Mouse (Mus musculus): ENCODE data around the gene Srebf2. TPM values are rescaled to one million over a fixed set of nuclear protein-coding genes. Genes with fewer than 3 reads are reported as not detected.

Srebf2 gene
- polyA plus RNA-seq, 1 experiment from 2014 or later, result 96.9 TPM

- no peak for ATAC-seq
- Histone ChIP-seq H3K9me3 (replicated peaks) (no peaks in the 10 kb centered on the region), H3K27ac (peak overlapping the region; percentile 96; the same call in 1 of the 2 replicates), H3K36me3 (peaks cover 38% of the 10 kb centered on the region), H3K4me1 (peaks cover 67% of the 10 kb centered on the region), H3K27me3 (replicated peaks) (no peaks in the 10 kb centered on the region), H3K4me3 (no peak overlapping the region), H3K9ac (no peak overlapping the region), H3K4me2 (no peak overlapping the region)
- WGBS (ENCODE audit: insufficient replicate concordance), result 85% methylated on average over 23 of the region's 23 CpGs
These were observed 20.5 kb downstream of the Srebf2 start for GRCm38 (mm10) chr15:82167201-82168168.

GRCm38 (mm10) chr15:82169671-82170070 lies 22.7 kb downstream of the Srebf2 start:
- peaks cover 45% of the 10 kb centered on the region for H3K4me1 ChIP-seq
- H3K4me3 ChIP-seq, result no peak overlapping the region
- no peak overlapping the region for H3K9ac ChIP-seq
- H3K9me3 ChIP-seq (replicated peaks), result no peaks in the 10 kb centered on the region
- WGBS (ENCODE audit: insufficient replicate concordance), result 87% methylated on average over 5 of the region's 5 CpGs
- no peak for ATAC-seq
- H3K4me2 ChIP-seq, result no peak overlapping the region
- no peak overlapping the region for H3K27ac ChIP-seq
- H3K27me3 ChIP-seq (replicated peaks), result no peaks in the 10 kb centered on the region
- H3K36me3 ChIP-seq, result peaks cover 59% of the 10 kb centered on the region

- Histone ChIP-seq H3K4me1 (peaks cover 35% of the 10 kb centered on the region), H3K27ac (no peak overlapping the region), H3K4me3 (no peak overlapping the region), H3K4me2 (no peak overlapping the region), H3K36me3 (peaks cover 69% of the 10 kb centered on the region), H3K9me3 (replicated peaks) (no peaks in the 10 kb centered on the region), H3K27me3 (replicated peaks) (no peaks in the 10 kb centered on the region), H3K9ac (no peak overlapping the region)
- ATAC-seq, result no peak
- WGBS (ENCODE audit: insufficient replicate concordance), result 91% methylated on average over 36 of the region's 36 CpGs
These were observed 23.7 kb downstream of the Srebf2 start for GRCm38 (mm10) chr15:82170437-82171377.

- WGBS (ENCODE audit: insufficient replicate concordance), result 90% methylated on average over 8 of the region's 8 CpGs
- Histone ChIP-seq H3K36me3 (peaks cover 82% of the 10 kb centered on the region), H3K9ac (no peak overlapping the region), H3K4me1 (peaks cover 15% of the 10 kb centered on the region), H3K27ac (0 out of 2 replicates have a peak overlapping the region, but pooled peaks have one; percentile 1), H3K4me3 (no peak overlapping the region), H3K9me3 (replicated peaks) (no peaks in the 10 kb centered on the region), H3K4me2 (no peak overlapping the region), H3K27me3 (replicated peaks) (no peaks in the 10 kb centered on the region)
- no peak for ATAC-seq
These were observed 25.7 kb downstream of the Srebf2 start for GRCm38 (mm10) chr15:82172648-82173047.

GRCm38 (mm10) chr15:82175091-82175490 lies 28.1 kb downstream of the Srebf2 start:
- no peaks in the 10 kb centered on the region for H3K27me3 ChIP-seq (replicated peaks)
- no peak for ATAC-seq
- 88% methylated on average over 9 of the region's 9 CpGs for WGBS (ENCODE audit: insufficient replicate concordance)

GRCm38 (mm10) chr15:82177743-82178290 lies 30.8 kb downstream of the Srebf2 start:
- Histone ChIP-seq H3K9ac (no peak overlapping the region), H3K36me3 (peaks cover 98% of the 10 kb centered on the region), H3K27me3 (replicated peaks) (no peaks in the 10 kb centered on the region), H3K4me2 (no peak overlapping the region), H3K27ac (no peak overlapping the region), H3K4me3 (no peak overlapping the region), H3K9me3 (replicated peaks) (peaks cover 16% of the 10 kb centered on the region), H3K4me1 (peaks cover under 1% of the 10 kb centered on the region; the same call in 1 of the 2 replicates)
- WGBS (ENCODE audit: insufficient replicate concordance), result 92% methylated on average over 7 of the region's 7 CpGs
- ATAC-seq, result no peak

More at GRCm38 (mm10) chr15:82175091-82175490, 28.1 kb downstream of the Srebf2 start:
- Histone ChIP-seq H3K27ac (no peak overlapping the region), H3K4me3 (no peak overlapping the region), H3K4me2 (no peak overlapping the region), H3K36me3 (peaks cover 98% of the 10 kb centered on the region), H3K9ac (no peak overlapping the region), H3K9me3 (replicated peaks) (0 out of 2 replicates have a peak, but pooled peaks cover 3% of the 10 kb centered on the region), H3K4me1 (no peaks in the 10 kb centered on the region)

- H3K27ac ChIP-seq, result peak overlapping the region; percentile 59
These were observed 34.1 kb downstream of the Srebf2 start for GRCm38 (mm10) chr15:82181131-82181530.

GRCm38 (mm10) chr15:82182311-82182710 lies 35.3 kb downstream of the Srebf2 start:
- Histone ChIP-seq H3K36me3 (peaks cover 99% of the 10 kb centered on the region), H3K9ac (no peak overlapping the region), H3K27me3 (replicated peaks) (no peaks in the 10 kb centered on the region), H3K4me2 (no peak overlapping the region), H3K9me3 (replicated peaks) (peaks cover 21% of the 10 kb centered on the region), H3K4me1 (peaks cover 46% of the 10 kb centered on the region), H3K4me3 (no peak overlapping the region), H3K27ac (no peak overlapping the region)
- WGBS (ENCODE audit: insufficient replicate concordance), result 94% methylated on average over 4 of the region's 4 CpGs
- ATAC-seq, result no peak

More at GRCm38 (mm10) chr15:82181131-82181530, 34.1 kb downstream of the Srebf2 start:
- H3K4me3 ChIP-seq, result no peak overlapping the region
- H3K36me3 ChIP-seq, result peaks cover 100% of the 10 kb centered on the region
- H3K4me1 ChIP-seq, result peaks cover 34% of the 10 kb centered on the region
- WGBS (ENCODE audit: insufficient replicate concordance), result 82% methylated on average over 5 of the region's 5 CpGs
- H3K9me3 ChIP-seq (replicated peaks), result peaks cover 17% of the 10 kb centered on the region
- no peak overlapping the region for H3K9ac ChIP-seq
- H3K4me2 ChIP-seq, result no peak overlapping the region
- no peaks in the 10 kb centered on the region for H3K27me3 ChIP-seq (replicated peaks)
- ATAC-seq, result no peak

- H3K27me3 ChIP-seq (replicated peaks), result no peaks in the 10 kb centered on the region
- peaks cover 99% of the 10 kb centered on the region for H3K36me3 ChIP-seq
- H3K4me1 ChIP-seq, result peaks cover 58% of the 10 kb centered on the region
- peak overlapping the region; percentile 71 for H3K4me2 ChIP-seq
- peak overlapping the region; percentile 38 for H3K4me3 ChIP-seq
- peak; percentile 7 for ATAC-seq
- peak overlapping the region; percentile 97 for H3K27ac ChIP-seq
- peak overlapping the region; percentile 69 for H3K9ac ChIP-seq
- WGBS (ENCODE audit: insufficient replicate concordance), result 63% methylated on average over 10 of the region's 10 CpGs
- peaks cover 22% of the 10 kb centered on the region for H3K9me3 ChIP-seq (replicated peaks)
These were observed 36.6 kb downstream of the Srebf2 start for GRCm38 (mm10) chr15:82183596-82183995.

- WGBS (ENCODE audit: insufficient replicate concordance), result 10% methylated on average over 7 of the region's 7 CpGs
- Histone ChIP-seq H3K27me3 (replicated peaks) (no peaks in the 10 kb centered on the region), H3K9me3 (replicated peaks) (peaks cover 22% of the 10 kb centered on the region), H3K4me2 (peak overlapping the region; percentile 71), H3K4me3 (peak overlapping the region; percentile 38), H3K9ac (peak overlapping the region; percentile 69), H3K36me3 (peaks cover 99% of the 10 kb centered on the region), H3K4me1 (peaks cover 59% of the 10 kb centered on the region), H3K27ac (peak overlapping the region; percentile 97)
- ATAC-seq, result peak; percentile 91
These were observed 37.2 kb downstream of the Srebf2 start for GRCm38 (mm10) chr15:82184183-82184582.

- Histone ChIP-seq H3K9ac (peak overlapping the region; percentile 69), H3K4me3 (peak overlapping the region; percentile 38), H3K4me2 (peak overlapping the region; percentile 71), H3K36me3 (peaks cover 99% of the 10 kb centered on the region), H3K9me3 (replicated peaks) (peaks cover 22% of the 10 kb centered on the region), H3K4me1 (peaks cover 59% of the 10 kb centered on the region), H3K27ac (peak overlapping the region; percentile 97), H3K27me3 (replicated peaks) (no peaks in the 10 kb centered on the region)
- 72% methylated on average over 10 of the region's 10 CpGs for WGBS (ENCODE audit: insufficient replicate concordance)
- ATAC-seq, result no peak
These were observed 37.7 kb downstream of the Srebf2 start for GRCm38 (mm10) chr15:82184656-82185055.
